Mouse (Mus musculus) embryo, embryonic 10 days (tissue): ENCODE data around the gene Dusp9.
A peak's percentile ranks its signal among the peaks of the same experiment; 100 is the strongest.

ENCODE experiments used
- DNase-seq: peaks from one replicate; pipeline ENCODE4 v3.0.0-alpha.2; 2015; ENCODE audit warnings: low spot score

Dusp9 gene

GRCm38 (mm10) chrX:73639255-73639675 is at the start of gene Dusp9:
TSS of gene Dusp9 (plus strand) at chrX:73639419.
- DNase-seq = peak; percentile 72

DNA sequence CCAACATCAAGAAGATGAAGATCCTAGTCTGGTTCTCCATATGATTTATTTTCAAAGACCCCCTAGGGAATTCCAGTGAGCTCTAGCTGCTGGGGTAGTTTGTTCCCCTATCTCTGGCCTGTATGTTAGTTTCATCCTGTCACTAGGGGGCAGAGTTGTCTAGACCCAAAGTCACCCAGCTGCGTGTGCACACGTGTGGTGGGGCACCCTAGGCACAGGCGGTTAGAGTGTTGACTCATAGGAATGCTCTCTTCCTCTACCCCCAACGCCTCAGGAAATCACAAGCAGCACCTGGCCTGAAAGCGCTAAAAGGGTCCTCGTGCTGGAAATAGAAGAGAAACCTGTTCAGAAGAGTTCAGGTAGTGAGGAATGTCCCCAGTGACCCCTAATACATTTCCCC is 46.0 kb upstream of the Dusp9 start:
- peak; percentile 45 for DNase-seq

DNA sequence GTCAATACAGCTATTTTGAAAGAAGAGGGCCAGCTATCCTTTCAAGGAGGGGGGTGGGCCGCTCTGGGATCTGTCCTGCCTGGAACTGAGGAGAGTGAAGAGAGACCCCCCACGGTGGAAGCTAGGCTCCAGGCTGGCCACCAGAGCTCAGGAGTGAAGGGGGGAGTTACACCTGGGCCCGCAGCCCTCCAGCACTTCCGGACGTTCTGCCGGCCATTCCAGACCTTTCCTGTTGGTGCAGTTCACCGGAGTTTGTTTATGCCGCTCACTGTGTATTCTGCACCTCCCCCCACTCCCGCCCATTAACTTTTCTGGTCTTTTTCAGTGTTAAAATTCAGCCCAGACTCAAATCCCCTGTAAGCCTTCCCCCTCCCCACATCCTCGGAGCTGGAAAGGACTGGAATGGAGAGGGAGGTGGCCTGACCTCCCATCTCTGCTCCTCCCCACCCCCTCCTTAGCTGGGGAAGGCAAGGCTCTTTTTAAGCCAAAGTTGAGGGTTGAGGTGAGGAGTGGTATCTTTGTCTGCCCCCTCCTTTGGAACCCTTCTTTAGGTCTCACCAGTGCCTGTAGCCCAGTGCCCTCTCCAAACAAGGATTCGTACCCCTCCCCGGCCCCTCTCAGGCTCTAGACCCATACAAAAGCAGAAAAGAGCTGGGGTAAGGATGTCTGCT is 44.6 kb upstream of the Dusp9 start:
- peak; percentile 33 for DNase-seq

DNA sequence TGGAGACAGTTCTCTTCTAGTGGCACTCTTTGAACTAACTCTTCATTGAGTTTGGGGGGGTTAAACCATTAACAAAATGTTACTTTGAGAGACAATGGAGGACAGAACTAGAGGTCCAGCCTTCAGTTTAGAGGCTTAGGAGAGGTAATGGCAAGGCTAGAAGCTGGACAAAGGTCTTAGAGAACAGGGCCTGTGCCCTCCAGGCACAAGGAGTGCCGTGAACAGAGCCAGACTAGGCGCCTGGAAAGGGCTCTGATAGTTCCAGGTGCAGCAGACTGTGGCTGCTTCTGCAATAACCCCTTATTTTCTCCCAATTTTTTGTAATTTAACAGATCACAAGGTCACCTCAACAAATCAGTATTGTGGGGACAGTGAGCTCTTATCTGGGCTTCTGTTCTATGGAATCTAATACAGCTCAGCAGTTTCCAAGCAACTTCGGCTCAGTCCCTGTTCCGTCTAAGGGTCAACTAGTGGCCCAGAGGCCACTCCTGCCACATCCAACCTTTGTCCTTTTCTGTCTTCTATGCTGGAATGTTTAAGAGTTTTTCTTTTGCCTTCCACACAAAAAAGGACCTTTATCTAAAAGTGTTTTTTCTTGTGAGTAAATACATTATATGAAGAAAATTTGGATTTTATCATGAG is 43.8 kb upstream of the Dusp9 start:
- no peak for DNase-seq

GRCm38 (mm10) chrX:73601456-73601855 is 37.8 kb upstream of the Dusp9 start:
- DNase-seq = no peak

DNA sequence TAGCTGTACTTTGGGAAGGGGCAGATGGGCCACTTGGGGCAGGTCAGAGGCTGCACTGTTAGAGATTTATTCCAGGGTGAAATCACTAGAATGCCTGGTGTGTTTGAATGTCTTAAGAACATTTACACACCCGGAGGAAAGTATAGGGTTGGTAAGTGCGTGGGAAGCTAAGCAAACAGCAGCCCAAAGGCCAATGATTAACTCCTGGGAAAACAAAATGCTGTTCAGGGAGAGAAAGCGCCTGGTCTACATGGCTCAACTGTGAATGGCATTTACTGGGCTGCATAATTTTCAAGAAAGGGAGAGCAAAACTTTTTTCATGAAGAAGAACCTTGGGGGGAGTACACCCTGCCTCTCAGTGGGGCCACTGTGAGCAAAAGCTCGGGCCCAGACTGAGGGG is 25.6 kb upstream of the Dusp9 start:
- DNase-seq = no peak

- DNase-seq = no peak
These were observed 23.3 kb upstream of the Dusp9 start for GRCm38 (mm10) chrX:73615876-73616275.

GRCm38 (mm10) chrX:73619401-73619800 is 19.8 kb upstream of the Dusp9 start:
- no peak for DNase-seq

GRCm38 (mm10) chrX:73619890-73620289 is 19.3 kb upstream of the Dusp9 start:
- no peak for DNase-seq

DNA sequence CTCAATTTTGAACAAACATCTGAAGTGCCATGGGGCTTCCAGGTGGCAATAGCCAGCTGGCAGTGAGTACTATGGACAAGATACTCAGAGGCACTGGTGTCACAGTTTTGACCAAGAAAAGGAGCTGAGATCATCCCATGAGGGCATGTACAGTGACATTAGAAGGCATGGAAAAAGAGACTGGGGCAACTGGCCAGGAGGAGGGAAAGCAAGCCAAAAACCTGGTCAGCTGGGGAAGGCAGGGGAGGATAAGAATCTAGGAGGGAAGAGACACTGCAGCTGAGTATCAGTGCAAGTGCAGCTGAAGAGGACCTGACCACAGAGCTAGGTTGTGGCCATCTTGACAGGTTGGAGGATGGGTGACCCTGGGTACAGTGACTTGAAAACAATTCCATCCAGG is 12.2 kb upstream of the Dusp9 start:
- DNase-seq = no peak

GRCm38 (mm10) chrX:73635425-73635824 is 3.8 kb upstream of the Dusp9 start:
- DNase-seq = peak; percentile 24

DNA sequence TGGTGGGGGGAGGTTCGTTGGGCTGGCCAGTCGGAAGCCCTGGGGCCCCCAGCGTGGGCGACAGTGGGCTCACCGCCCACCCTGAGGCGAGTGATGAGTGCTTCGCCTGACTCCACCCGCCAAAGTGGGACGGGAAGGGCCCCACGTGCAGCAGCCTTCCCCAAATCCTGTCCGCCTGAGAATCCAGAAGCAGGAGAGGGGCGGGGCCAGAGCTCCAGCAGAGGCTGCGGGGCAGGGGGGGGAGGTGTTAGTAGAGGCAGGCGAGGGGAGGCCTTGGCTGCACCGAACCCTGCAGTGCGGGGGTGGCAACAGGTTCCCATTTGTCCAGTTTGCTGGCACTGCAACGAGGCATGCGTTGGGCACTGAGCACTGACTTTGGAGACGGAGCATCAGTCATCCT is 1.8 kb upstream of the Dusp9 start:
- no peak for DNase-seq

DNA sequence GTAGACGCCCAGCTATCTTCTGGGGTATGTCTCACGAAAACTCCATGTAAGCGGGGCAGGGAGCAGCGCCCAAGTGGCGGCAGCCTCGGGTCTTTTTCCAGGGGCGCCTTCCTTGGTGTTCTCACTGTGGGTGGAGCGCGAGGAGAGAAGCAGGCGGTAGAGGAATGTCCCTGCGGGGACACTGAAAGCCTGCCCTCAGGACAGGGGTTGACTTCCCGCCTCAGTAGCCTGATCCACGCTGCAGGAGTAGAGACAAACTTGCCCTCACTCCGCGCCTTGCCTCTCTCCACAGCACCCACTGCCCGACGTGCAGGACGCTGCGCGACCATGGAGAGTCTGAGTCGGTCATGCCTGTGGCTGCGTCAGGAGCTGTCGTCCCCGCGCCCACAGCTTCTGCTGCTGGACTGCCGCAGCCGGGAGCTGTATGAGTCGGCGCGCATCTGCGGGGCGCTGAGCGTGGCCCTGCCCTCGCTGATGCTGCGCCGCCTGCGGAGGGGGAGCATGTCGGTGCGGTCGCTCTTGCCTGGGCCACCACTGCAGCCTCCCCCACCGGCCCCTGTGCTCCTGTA is 766 bp downstream of the Dusp9 start:
- peak; percentile 18 for DNase-seq

GRCm38 (mm10) chrX:73645121-73645520 is 5.9 kb downstream of the Dusp9 start:
- DNase-seq = no peak

GRCm38 (mm10) chrX:73650869-73651268 is 11.7 kb downstream of the Dusp9 start:
- no peak for DNase-seq

- no peak for DNase-seq
These were observed 14.2 kb downstream of the Dusp9 start for GRCm38 (mm10) chrX:73653392-73653791.

- DNase-seq = peak; percentile 89
These were observed 15.0 kb downstream of the Dusp9 start for GRCm38 (mm10) chrX:73654177-73654576.

DNA sequence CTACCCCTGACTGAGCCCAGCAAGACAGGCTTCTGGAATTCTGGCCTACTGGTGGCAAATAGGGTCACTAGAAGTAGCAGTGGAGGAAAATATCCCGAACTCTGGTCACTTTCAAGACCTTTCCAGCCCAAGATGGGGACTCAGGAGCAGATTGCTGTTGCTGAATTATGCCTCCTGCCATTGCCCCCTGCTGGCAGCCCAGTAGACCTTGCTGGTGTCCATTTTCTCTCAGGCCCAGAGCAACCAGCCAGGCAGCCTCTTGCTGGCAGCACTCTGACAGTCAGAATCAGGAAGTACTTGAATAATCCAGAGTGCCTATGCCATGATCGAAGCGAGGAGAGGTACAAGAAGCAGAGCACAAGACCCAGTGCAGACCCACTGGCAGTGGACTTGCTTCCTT is 16.3 kb downstream of the Dusp9 start:
- DNase-seq = peak; percentile 47

DNA sequence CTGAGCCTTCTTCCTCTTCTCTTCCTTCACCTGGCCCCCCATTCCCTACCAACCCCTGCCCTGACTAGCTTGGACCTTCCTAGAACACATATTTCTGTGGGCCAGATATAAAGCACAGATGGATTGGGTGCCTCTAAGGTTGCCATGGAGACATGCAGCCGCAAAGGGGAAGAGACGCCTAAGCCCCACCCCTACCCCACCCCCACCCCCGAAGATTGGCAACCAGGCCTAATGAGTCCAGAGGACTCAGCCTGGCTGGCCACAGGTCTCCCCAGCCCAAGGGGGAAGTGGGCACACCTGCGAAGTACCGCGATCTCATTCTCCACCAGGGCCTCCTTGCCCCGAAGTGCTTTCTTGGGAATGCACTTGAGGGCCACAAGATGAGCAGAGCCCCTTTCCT is 19.2 kb downstream of the Dusp9 start:
- DNase-seq = no peak

DNA sequence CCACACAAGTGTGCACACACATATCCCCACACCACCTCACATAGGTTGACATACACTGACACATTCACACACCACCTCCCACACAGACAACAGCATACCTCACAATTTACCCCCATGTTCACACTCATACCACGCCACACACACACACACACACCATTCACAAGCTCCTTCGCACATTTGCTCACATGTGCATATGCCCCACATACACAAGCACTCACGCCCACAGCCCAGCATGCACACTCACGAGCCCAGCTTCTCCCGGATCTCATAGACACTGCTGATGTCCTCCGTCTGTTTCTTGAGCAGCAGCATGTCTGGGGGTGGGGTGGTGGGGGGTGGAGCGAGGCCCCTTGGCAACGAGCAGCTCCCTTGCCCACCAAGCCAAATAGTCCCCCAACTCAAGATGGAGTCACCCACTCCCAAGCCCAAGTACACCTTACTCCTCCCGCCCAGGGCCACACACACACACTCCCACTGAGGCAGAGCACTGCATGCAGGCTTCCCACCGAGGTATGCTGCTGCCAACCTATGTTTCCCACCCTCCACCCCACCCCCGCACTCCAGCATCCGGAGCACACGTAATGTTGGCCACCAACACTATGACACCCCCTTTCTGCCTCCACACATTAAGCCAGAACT is 19.8 kb downstream of the Dusp9 start:
- DNase-seq = no peak

DNA sequence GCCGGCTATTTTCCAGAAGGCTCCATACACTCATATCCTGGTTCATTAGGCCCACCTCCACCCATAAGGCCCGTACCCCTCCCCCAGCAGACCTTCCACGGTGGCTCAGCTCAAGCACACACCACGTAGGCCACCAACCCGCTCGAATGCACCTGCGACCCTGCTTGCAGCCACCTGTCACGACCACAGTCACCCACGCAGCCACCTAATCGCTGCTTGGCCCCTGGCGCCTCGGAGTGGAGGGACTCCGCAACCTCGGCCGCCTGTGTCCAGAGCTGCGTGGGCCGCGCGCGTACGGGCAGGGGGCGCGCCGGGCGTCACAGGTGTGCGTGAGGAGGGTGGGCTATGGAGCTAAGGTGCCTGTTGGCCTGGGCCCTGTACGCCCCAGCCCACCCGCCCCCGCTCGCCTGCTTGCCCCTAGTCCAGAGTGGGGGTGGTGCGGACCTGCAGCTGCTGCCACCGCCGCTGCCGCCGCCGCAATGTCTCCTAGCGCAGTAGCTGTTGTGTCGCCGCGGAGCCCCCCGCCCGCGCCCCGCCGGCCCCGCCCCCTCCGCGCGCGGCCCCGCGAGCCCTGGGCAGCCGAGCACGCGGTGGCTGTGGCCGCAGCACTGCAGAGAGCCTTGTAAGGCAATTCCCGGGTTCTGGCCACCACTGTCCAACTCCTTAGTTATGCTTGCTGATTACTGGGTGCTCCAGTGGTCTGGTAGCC is 20.5 kb downstream of the Dusp9 start, which contains the start of gene Pnck:
Gene Pnck (minus strand): TSS at position 543 of the 709 bp plus-strand sequence.
- DNase-seq = peak; percentile 27

GRCm38 (mm10) chrX:73660284-73660665 is 21.1 kb downstream of the Dusp9 start:
- no peak for DNase-seq
